Mouse (Mus musculus) liver (tissue): ENCODE results near the gene Olfr1375.
"Not testable (repeated sequence)": the region's sequence is repeated elsewhere in the genome, so short reads cannot be mapped to it uniquely, and the experiment has no call there.

Source experiments
- DNase-seq: peaks from one replicate; pipeline ENCODE4 v3.0.0-alpha.2; 2020; ENCODE audit warnings: mixed read lengths

Gene Olfr1375

GRCm38 (mm10) chr11:51047809-51048208, at the start of gene Olfr1375:
Gene Olfr1375 (plus strand): TSS chr11:51048109.
- not testable (repeated sequence) for DNase-seq

- DNase-seq, result no peak
Observed at GRCm38 (mm10) chr11:51003296-51003695, 44.6 kb upstream of the Olfr1375 start, which contains the start of gene Olfr51. Gene Olfr51 (plus strand): TSS chr11:51003596.

- DNase-seq, result peak; percentile 15
Observed at GRCm38 (mm10) chr11:51011821-51012220, 36.1 kb upstream of the Olfr1375 start.

GRCm38 (mm10) chr11:51013936-51014335, 34.0 kb upstream of the Olfr1375 start, which contains the start of gene Olfr54:
Gene Olfr54 (plus strand): TSS chr11:51014236.
- no peak for DNase-seq

GRCm38 (mm10) chr11:51016341-51016740, 31.6 kb upstream of the Olfr1375 start:
- peak; percentile 35 for DNase-seq

- DNase-seq, result not testable (repeated sequence)
Observed at GRCm38 (mm10) chr11:51026811-51027210, 21.1 kb upstream of the Olfr1375 start.

- DNase-seq, result not testable (repeated sequence)
Observed at GRCm38 (mm10) chr11:51029381-51029780, 18.5 kb upstream of the Olfr1375 start.

GRCm38 (mm10) chr11:51030225-51030624, 17.7 kb upstream of the Olfr1375 start:
- DNase-seq, result no peak

GRCm38 (mm10) chr11:51032851-51033250, 15.1 kb upstream of the Olfr1375 start:
- no peak for DNase-seq

GRCm38 (mm10) chr11:51034141-51034540, 13.8 kb upstream of the Olfr1375 start:
- not testable (repeated sequence) for DNase-seq

GRCm38 (mm10) chr11:51035951-51036350, 12.0 kb upstream of the Olfr1375 start:
- DNase-seq, result no peak

GRCm38 (mm10) chr11:51044776-51045175, 3.1 kb upstream of the Olfr1375 start:
- DNase-seq, result not testable (repeated sequence)

- no peak for DNase-seq
Observed at GRCm38 (mm10) chr11:51051678-51052077, 3.8 kb downstream of the Olfr1375 start.

GRCm38 (mm10) chr11:51053230-51053629, 5.3 kb downstream of the Olfr1375 start:
- DNase-seq, result no peak

GRCm38 (mm10) chr11:51059151-51059571, 11.3 kb downstream of the Olfr1375 start, which contains the start of gene Zfp354a:
Gene Zfp354a (plus strand): TSS chr11:51059257.
- DNase-seq, result peak; percentile 50

GRCm38 (mm10) chr11:51059640-51060039, 11.7 kb downstream of the Olfr1375 start:
- DNase-seq, result no peak

GRCm38 (mm10) chr11:51060981-51061380, 13.1 kb downstream of the Olfr1375 start:
- no peak for DNase-seq

- no peak for DNase-seq
Observed at GRCm38 (mm10) chr11:51063276-51063675, 15.4 kb downstream of the Olfr1375 start.

- DNase-seq, result no peak
Observed at GRCm38 (mm10) chr11:51063841-51064240, 15.9 kb downstream of the Olfr1375 start.

- DNase-seq, result no peak
Observed at GRCm38 (mm10) chr11:51084527-51084926, 36.6 kb downstream of the Olfr1375 start.

GRCm38 (mm10) chr11:51085269-51085668, 37.4 kb downstream of the Olfr1375 start:
- no peak for DNase-seq
